Mouse (Mus musculus): Measurements from ENCODE around the gene Cd101.

Cd101 gene

GRCm38 (mm10) chr3:101029339-101029738 lies at the start of gene Cd101:
Gene Cd101, minus strand, starts transcription at chr3:101029556.
- in situ Hi-C loops (cut with MseI, MboI), result no loop called here

GRCm38 (mm10) chr3:101078344-101078743 lies 49.0 kb upstream of the Cd101 start:
- in situ Hi-C loops (cut with MseI, MboI), result no loop called here

- in situ Hi-C loops (cut with MseI, MboI), result no loop called here
Observed at GRCm38 (mm10) chr3:101077710-101078100, 48.3 kb upstream of the Cd101 start.

GRCm38 (mm10) chr3:101076966-101077709 lies 47.8 kb upstream of the Cd101 start:
- in situ Hi-C loops (cut with MseI, MboI), result no loop called here

GRCm38 (mm10) chr3:101075866-101076265 lies 46.5 kb upstream of the Cd101 start:
- in situ Hi-C loops (cut with MseI, MboI), result no loop called here

- in situ Hi-C loops (cut with MseI, MboI), result no loop called here
Observed at GRCm38 (mm10) chr3:101073384-101073783, 44.0 kb upstream of the Cd101 start.

GRCm38 (mm10) chr3:101072506-101073215 lies 43.3 kb upstream of the Cd101 start:
- in situ Hi-C loops (cut with MseI, MboI), result no loop called here

- in situ Hi-C loops (cut with MseI, MboI), result no loop called here
Observed at GRCm38 (mm10) chr3:101071576-101071975, 42.2 kb upstream of the Cd101 start.

GRCm38 (mm10) chr3:101070796-101071235 lies 41.5 kb upstream of the Cd101 start:
- in situ Hi-C loops (cut with MseI, MboI), result no loop called here

GRCm38 (mm10) chr3:101070230-101070795 lies 41.0 kb upstream of the Cd101 start:
- in situ Hi-C loops (cut with MseI, MboI), result no loop called here

- in situ Hi-C loops (cut with MseI, MboI), result no loop called here
Observed at GRCm38 (mm10) chr3:101068701-101069100, 39.3 kb upstream of the Cd101 start.

- in situ Hi-C loops (cut with MseI, MboI), result no loop called here
Observed at GRCm38 (mm10) chr3:101066175-101066574, 36.8 kb upstream of the Cd101 start.

GRCm38 (mm10) chr3:101061865-101062585 lies 32.7 kb upstream of the Cd101 start:
- in situ Hi-C loops (cut with MseI, MboI), result no loop called here

GRCm38 (mm10) chr3:101059214-101059613 lies 29.9 kb upstream of the Cd101 start:
- in situ Hi-C loops (cut with MseI, MboI), result no loop called here

- in situ Hi-C loops (cut with MseI, MboI), result no loop called here
Observed at GRCm38 (mm10) chr3:101058203-101058602, 28.8 kb upstream of the Cd101 start.

- in situ Hi-C loops (cut with MseI, MboI), result no loop called here
Observed at GRCm38 (mm10) chr3:101055216-101055615, 25.9 kb upstream of the Cd101 start.

GRCm38 (mm10) chr3:101051601-101052000 lies 22.2 kb upstream of the Cd101 start:
- in situ Hi-C loops (cut with MseI, MboI), result no loop called here

- in situ Hi-C loops (cut with MseI, MboI), result no loop called here
Observed at GRCm38 (mm10) chr3:101049997-101050396, 20.6 kb upstream of the Cd101 start.

GRCm38 (mm10) chr3:101048781-101049180 lies 19.4 kb upstream of the Cd101 start:
- in situ Hi-C loops (cut with MseI, MboI), result no loop called here

GRCm38 (mm10) chr3:101047586-101048275 lies 18.4 kb upstream of the Cd101 start:
- in situ Hi-C loops (cut with MseI, MboI), result no loop called here

- in situ Hi-C loops (cut with MseI, MboI), result no loop called here
Observed at GRCm38 (mm10) chr3:101045431-101045830, 16.1 kb upstream of the Cd101 start.

All from mouse trophoblast stem cell (cell line).